Mouse (Mus musculus): ENCODE data around the gene Pi4kb.
A peak's percentile ranks its signal among the peaks of the same experiment; 100 is the strongest.
"Not testable (repeated sequence)": the region's sequence is repeated elsewhere in the genome, so short reads cannot be mapped to it uniquely, and the experiment has no call there.

Pi4kb gene

DNA sequence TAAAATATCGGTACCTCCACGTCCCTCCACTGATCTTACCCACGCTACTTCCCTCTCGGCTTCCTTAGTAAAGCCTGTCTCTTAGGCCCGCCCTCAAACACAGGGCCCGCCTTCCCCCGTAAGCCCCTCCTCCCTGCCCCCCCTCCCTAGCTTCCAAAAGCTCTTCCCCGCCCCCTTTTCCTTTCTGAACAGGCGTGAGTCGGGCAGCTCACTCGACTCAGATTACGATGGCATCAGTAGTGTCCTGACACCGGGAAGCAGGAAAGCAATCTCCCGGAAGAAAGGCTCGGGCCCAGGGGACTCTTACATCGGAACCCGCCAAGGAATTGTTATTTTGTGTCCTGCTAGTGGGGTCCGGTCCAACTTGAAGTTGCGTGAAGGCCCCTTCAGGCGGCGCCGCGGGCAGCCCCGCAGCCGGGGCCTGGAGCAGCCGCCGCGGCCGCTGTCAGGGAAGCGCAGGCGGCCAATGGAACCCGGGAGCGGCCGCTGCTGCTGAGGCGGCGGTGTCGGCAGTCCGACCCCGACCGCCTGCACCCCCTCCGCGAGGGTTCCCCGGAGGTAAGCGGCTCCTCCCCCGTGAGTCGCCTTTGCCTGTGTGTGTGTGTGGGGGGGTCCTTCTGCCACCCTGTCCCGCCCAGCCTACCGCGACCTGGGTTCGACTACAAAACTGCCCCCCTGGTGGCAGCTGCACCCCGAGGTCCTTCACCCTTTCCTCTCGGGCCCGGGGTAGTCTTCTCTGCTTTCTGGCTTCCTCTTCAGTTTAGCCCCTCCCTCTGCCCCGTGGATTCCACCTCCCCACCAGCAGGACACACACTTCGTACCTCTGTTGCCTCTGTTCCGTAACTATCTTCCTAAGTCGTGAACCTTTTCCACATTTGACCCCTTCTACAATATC, at the start of gene Pi4kb:
Pi4kb (plus strand) TSS at position 204 of the 895 bp plus-strand sequence.
- DNase-seq, result peak; percentile 90

DNA sequence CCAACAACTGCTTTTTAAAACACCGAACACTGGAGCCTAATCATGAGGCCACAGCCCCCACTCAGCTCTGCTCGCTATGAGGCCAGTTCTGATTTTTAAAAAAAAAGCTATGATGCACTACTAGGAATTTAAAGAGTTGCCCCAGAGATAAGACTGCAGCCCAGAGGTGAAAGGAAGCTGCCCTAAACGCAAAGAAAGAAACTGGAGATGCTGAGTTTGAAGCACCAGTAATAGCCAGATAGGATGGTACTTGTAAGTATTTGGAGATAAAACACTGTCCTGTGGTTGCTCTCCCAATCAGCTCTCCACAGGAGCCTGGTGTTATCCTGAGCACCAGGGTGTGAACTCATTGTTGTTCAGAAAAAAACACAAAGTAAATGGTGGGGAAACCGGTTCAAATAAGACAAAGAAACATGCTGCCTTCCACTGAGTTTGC, 48.2 kb upstream of the Pi4kb start:
- not testable (repeated sequence) for DNase-seq

DNA sequence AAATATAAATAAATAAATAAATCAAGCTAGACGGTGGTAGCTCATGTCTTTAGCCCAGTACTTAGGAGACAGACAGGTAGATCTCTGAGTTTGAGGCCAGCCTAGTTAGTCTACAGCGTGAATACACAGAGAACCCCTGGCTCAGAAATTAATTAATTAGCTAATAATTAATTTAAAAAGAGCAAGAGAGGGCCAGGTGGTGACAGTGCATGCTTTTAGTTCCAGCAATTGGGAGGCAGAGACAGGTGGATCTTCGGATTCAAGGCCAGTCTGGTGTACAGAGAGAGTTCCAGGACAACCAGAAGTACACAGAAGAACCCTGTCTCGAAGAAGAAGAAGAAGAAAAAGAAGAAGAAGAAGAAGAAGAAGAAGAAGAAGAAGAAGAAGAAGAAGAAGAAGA, 45.6 kb upstream of the Pi4kb start:
- not testable (repeated sequence) for DNase-seq

DNA sequence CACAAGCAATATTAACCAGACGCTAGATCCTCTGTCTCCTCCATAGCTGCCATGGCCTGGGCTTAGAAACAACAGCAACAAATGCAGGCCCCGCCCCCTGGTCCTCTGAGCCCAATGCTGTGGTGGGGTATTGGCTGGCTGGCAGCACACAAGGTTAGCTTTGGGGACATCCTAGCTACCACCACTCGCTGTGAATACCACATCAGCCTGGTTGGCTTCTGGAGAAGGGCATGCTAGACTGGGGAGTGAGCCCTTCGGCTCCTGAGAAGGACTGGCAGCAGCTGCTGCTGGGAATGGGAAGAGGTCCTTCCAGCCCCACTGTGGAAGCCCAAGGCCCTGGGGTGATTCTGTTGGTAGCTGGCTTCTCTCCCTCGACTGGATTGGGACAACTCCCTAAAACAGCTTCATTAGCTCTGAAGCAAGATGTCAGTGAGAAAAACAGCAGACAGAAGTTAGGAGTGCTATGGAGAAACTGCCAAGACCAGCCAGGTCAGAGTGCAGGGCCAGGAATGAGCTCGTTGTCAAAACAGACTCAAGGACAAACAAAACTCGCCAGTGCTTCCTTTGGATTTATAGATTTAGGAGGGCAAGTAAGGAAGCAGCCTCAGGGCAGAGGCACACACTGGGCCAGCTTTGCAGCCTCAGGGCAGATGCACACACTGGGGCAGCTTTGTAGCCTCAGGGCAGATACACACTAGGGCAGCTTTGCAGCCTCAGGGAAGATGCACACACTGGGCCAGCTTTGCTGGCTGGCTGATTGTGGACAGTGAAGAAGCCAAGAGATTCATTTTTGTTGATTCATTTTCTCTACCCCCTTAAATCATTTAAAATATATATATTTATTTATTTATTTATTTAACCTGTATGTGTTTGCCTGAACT, 43.9 kb upstream of the Pi4kb start:
- peak; percentile 67 for DNase-seq

DNA sequence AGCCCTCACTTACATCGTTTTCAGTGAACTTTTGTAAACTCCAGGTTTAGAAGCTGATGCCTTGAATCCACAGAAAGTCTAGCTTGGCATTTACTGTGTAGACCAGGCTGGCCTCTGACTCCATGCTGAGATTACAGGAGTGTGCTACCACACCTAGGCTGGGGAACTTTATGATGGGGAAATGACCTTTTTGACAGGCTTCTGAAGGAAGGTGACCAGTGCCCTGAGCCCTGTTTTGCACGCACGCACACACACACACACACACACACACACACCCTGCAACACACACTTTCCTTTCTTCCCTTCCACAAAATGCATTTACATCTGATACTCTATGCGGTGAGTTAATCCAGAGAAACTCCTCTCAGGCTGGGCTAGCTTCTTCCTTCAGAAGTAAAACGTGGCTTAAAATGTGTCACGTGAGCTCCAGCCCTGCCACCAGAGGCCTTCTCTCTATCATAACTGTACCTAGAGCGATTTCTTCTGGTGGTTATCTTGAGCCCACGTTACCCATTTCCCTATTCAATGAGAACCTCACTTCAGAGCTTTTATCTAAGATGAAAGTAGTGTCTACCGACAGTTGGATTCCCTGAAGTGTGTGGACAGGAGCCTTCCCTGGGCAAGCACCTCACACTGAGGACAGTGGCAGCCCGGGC, 43.0 kb upstream of the Pi4kb start:
- not testable (repeated sequence) for DNase-seq

DNA sequence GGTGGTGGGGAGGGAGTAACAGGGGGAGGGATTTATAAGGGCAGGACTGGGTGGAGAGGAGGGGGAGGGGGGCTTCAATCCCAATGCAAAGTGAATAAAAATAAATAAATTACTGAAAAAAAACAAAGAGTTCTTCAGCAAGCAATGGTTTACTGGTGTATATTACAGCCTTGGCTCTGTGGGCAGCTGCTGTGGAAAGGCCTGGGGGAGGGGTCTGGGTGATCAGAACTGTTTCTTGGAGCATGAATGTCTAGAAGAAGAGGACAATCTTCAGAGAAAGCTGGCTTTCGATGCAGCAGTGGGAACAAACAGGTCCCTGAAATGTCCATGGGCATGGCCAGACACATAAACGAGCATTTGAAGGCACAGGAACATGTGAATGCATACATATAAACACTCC, 42.3 kb upstream of the Pi4kb start:
- not testable (repeated sequence) for DNase-seq

DNA sequence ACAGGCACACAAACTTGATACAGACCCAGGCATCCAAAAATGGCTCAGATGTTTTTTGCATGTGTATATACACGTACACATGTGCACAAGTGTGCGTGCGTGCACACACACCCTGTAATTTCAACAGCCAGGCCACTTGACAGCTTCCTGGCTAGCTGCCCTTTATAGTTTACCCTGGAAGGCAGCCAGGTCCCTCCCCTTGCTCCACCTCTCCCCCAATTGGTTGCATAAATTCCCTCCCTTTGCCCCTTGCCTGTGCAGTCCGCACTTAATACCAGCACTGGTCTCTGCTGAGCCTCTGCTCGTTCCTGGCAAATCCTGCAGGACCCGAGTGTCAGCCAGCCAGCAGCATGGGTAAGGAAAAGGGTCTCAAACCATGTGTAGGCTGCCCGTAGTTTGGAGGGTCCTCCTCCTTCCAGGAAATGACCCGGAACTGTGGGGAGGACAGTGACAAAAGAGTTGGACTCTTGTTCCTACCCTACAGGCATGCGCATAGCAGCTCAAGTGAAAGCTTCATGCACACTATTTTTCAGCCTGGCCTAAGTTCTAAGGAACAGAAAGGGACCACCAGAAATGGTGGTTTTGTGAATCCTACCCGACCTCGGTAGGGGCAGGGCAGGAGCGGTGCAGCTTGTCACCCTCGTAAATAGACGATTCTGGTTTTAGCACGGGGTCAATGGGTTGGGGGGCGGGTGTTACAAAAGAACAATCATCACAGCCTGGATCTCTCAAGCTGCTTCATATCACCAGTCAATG, 41.5 kb upstream of the Pi4kb start, which contains the start of gene Selenbp1:
Selenbp1 (plus strand) TSS at position 248 of the 756 bp plus-strand sequence.
- peak; percentile 93 for DNase-seq

DNA sequence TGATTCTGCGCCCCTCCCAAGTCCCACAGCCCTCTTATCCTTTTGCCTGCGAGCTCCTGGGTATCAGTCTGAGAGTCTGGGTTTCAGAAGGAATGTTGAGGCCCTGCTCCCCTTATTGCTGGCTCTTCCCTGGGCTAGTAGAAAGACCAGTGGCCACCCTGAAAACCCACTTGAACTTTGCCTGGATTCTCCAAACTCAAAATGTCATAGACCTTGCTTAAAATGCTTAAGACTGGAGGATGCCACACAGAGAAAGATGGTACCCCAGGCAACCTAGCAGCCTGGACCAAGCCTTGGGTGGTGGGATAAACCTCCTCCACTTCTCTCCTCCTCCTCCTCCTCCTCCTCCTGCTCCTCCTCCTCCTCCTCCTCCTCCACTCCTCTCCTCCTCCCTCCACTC, 40.9 kb upstream of the Pi4kb start:
- not testable (repeated sequence) for DNase-seq

DNA sequence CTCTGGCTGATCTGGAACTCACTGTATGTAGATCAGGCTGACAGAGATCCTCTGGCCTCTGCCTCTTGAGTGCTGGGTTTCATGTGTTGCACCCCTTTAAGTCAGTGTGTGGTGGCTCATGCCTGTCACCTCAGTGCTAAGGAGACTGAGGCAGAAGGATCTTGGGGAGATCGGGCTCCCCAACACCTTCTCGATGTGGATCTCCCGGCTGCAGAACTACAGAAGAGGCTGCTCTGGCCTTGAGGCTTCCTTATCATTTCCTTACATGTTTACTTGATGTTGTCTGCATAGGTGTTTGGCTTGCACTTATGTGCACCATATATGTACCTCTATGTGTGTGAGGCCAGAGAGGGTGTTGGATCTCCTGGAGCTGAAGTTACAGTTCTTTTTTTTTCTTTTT, 40.0 kb upstream of the Pi4kb start:
- not testable (repeated sequence) for DNase-seq

DNA sequence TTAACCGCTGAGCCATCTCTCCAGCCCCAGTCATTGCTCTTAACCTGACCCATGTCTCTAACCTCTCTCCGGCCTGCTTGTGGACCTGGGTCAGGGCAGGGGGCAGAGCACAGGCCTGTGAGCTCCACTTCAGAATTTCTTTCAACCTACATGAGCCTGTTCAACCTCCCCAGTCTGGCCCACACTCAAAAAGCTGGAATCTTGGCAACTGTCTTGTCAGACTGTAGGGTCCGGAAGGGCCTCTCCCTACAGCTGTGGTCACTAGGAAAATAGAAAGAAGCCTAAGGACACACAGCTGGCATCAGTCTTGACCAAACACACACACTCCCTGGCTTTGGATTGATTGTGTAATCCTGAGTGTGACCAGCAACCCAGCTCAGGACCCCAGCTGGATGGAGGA, 39.2 kb upstream of the Pi4kb start:
- DNase-seq, result peak; percentile 83

DNA sequence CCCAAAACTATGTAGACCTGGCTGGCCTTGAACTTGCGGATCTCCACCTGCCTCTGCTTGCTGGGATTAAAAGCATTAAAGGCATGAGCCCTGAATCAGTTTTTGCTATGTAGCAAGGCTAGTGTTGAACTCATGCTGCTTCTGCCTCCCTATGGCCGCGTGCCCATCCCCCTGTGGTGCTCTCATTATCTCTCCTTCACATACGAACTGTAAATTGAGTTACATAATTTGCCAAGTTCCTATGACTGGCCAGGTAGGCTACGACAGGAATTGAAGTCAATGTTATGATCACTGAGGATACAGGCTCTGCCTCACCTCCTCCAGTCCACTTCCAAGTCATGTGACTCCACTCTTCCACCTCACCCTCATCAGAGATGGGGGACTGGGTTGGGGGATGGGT, 38.4 kb upstream of the Pi4kb start:
- not testable (repeated sequence) for DNase-seq

DNA sequence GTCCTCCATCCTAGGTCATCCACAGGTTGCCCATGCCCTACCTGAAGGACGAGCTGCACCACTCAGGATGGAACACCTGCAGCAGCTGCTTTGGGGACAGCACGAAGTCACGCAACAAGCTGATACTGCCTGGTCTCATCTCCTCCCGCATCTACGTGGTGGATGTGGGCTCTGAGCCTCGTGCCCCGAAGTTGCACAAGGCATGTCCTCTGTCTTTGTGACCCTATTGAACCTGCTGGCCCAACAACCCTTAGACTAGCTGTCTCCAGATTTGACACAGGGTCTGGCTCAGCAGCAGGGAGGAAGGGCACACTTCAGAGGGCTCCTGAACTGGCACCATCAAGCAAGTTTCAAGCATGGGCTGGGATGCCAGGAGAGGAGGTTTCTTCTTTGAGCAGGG, 37.3 kb upstream of the Pi4kb start:
- DNase-seq, result not testable (repeated sequence)

DNA sequence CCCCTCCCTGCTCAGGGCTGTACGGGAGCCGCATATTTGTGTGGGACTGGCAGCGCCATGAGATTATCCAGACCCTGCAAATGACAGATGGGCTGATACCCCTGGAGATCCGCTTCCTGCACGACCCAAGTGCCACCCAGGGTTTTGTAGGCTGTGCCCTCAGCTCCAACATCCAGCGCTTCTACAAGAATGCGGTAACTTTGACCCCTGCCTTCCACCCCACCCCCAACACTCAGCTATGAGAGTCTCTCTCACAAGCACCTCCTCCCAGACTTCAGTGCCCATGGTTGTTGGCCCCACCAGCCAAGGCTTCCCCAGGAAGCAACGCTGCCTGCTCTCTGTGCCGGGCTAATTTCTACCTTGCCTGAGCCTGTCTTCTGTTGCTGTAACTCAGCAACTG, 34.5 kb upstream of the Pi4kb start:
- peak; percentile 54 for DNase-seq

DNA sequence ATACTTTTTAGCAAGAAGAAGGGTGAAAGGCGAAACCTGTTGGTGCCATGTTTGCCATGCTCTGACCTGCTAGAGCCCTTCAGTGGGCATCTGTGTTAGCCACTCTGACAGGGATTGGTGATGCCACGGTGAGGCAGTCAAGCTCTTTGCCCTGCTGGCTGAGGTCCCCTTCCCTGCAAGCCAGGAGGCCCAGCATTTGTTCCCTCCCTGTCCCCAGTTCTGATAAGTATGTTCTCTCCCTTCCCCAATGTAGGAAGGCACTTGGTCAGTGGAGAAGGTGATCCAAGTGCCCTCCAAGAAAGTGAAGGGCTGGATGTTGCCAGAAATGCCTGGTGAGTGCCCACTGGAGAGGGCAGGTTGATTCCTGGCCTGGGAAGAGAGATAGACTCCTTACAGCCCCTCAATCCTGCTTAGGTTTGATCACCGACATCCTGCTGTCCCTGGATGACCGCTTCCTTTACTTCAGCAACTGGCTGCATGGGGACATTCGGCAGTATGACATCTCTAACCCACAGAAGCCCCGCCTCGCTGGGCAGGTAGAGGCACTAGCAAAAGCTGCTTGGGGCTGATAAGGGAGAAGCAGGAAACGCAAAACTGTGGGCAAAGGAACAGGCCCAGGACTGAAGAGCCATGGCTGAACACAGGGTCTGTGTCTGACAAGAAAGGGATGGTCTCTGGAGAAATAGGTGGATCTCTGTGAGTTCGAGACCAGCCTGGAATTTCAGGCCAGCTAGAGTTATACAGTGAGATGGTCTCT, 32.1 kb upstream of the Pi4kb start:
- not testable (repeated sequence) for DNase-seq

DNA sequence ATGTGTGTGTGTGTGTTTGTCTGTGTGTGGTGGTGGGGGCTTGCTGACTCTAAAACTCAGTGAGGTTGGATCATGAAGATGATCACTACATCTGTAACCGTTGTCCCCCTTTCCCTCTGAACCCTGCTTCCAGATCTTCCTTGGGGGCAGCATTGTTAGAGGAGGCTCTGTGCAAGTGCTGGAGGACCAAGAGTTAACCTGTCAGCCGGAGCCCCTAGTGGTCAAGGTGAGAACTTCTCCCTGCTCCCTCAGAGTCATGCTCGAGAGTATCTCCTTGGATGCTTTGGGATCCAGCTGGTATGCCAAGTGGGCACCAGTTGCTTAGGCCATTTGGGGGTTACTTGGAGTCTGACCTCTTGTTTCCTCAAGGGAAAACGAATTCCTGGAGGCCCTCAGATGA, 30.8 kb upstream of the Pi4kb start:
- DNase-seq, result not testable (repeated sequence)

DNA sequence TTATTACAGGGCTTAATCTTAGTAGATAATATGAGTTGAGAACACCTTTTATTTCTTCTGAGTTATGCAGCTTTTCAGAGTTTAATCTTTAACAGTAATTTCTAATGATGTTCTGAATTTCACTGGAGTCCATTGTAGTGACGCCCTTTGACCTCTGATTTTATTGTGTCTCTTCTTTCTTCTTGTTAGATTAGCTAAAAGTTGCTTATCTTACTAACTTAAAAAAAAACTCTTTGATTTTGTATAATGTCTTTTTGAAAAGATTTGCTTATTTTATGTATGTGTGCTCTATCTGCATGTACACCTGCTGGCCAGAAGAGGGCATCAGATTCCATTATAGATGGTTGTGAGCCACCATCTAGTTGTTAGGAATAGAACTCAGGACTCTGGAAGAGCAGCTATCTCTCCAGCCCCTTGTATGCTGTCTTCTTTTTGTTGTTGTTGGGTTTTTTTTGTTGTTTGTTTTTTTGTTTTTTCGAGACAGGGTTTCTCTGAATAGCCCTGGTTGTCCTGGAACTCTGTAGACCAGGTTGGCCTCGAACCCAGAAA, 26.4 kb upstream of the Pi4kb start:
- no peak for DNase-seq

DNA sequence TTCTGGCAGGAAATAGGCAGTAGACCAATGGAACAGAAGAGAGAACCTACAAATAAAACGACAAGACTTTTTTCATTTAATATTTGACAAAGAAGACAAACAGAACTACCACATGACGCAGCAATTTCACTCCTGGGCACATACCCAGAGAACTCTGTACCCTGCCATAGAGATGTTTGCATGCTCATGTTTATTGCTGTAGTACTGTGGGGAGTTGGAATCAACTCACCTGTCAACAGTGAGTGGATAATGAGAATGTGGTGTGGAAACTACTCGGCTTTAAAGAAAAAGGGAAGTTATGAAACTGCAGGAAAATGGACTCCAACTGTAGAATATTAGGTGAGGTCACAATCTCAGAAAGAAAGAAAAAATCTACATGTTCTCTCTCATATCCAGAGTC, 24.9 kb upstream of the Pi4kb start:
- no peak for DNase-seq

DNA sequence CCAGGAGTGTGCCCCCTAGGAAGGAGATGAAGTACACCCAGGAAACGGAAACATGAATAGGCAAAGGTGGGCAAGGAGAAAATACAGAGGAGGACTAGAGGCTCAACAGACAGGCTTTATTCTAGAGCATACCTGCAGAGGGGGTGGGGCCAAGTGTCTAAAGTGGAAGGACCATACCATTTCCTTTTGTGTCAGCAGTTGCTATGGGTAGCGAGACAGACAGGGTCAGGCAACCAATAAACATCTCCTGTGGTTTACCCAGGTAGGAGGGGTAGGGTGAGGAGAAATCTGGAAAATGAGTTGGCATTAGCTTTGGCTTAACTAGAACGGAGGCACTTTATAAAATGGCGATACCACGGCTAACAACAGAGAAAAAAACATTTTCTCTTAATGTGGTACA, 21.7 kb upstream of the Pi4kb start:
- peak; percentile 72 for DNase-seq

DNA sequence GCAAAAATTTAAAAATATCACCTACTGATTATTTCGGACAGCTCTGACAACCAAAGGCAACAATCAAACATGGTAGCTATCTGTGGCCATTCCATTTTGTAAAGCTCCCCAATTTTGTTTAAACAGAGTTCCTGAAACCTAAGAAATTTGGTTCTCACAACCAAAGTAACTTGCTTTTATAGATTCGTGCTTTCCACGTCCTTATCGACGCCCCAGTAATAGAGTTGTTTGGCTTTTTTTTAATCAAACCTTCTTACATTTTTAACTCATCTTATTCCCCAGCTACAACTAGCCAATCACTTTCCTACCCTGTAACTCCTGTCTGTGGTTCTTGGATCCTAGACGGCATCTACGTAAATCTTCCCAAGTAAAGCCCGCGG, 21.2 kb upstream of the Pi4kb start:
- DNase-seq, result no peak

DNA sequence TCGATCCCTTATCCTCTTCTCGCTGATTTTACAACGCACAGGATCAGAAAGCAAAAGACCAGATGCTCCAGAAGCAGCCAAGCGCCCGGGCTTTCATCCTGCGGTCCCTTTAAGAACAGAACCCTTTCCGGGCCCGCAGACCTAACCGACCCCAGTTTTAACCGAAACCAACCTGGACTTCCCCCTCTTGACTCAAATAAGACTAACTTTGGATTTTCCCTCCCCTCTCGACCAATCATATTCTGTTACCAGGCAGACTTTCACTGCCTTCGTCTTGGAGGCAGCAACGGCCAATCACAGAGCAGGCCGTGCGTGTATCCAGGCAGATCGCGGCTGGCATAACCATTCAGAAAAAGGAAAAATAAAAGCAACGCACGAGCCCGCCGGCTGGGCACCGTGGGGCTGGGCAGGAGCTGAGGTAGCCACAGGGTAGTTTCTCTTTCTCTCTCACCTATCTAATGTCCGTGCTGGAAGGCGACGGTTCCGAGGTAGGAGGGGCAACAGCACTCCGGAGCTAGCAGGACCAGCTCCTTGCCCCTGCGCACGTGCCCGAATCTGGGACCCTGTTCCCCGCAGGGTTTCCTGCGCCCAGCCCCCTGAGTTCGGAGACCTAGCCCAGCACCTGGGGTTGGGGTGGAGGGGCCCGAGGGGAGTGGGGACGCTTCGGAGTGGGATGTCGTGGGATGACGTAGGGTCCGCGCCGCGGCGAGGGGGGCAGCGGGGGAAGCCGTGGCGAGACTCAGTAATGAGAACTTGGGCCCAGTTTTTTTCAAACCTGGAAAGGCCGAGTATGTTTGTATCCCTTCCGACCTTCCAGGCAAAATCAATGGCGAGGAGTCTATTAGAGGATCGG, 20.5 kb upstream of the Pi4kb start, which contains the start of gene Rfx5:
Rfx5 (plus strand) TSS at position 312 of the 853 bp plus-strand sequence.
- DNase-seq, result peak; percentile 93
